Mouse (Mus musculus) urinary bladder, postnatal 10 days (tissue): ENCODE data around the gene Igtp.
"Not testable (repeated sequence)": the region's sequence is repeated elsewhere in the genome, so short reads cannot be mapped to it uniquely, and the experiment has no call there.

Experiments
- DNase-seq: peaks from one replicate; pipeline ENCODE4 v3.0.0; 2022; ENCODE audit warnings: low spot score

Igtp gene

DNA sequence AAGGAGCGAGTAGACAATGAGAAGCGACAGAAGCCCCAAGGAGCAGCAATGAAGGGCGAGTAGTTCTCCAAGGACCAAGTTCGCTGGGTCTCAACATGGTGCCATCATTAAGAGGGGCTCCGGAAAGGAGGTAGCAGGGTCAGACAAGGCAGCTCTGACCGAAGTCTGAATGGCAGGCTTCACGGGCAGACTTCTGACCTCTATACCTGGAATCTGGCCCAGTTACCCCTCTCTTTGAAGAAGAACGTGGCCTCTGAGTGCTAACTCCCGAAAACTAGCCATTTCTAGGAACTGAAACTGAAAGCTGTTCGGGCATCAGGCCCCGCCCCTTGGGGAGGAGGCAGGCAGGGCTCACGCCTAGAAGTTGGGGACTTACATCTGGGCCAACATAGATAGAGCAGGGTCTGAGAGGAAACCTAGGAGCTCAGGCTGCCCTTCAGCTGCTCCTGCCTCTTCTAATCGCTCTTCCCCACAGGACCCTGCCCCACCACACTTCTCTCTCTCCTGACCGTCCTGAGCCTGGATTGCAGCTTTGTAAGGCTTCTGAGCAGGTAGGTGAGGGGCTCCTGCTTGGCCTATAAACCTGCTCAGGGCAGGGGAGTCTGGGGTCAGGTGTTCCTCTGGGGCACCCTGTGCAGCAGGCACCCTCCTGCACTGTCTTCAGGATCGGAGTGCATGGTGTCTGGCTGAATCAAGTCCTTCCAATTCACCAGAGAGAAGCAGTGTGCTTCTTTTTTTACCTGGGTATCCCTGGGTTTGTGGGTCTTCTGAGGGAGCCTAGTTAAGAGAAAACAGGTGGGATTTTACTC lies at the start of gene Igtp, which contains the start of gene Irgm2:
Igtp (plus strand) TSS at position 328 of the 809 bp plus-strand sequence.
Irgm2 (plus strand) TSS at position 390 of the 809 bp plus-strand sequence.
- not testable (repeated sequence) for DNase-seq

DNA sequence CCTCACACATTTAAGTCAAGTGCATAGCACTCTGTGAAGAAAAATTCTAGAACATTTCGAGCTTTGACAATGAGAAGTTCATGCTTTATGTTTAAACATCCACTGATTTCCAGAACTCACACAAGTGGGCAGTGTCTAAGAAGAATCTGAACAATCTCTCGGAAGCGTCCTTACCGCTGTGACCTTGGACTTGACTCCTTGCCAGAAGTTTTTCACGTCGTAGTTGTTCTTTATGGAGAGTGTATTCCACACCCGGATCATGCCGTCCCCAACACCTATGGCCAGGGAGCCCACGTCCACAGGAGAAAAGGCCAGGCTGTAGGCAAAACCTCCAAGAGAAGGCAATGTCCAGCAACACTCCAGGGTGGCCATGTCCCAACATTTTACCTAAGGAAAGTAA lies 43.9 kb upstream of the Igtp start:
- no peak for DNase-seq

DNA sequence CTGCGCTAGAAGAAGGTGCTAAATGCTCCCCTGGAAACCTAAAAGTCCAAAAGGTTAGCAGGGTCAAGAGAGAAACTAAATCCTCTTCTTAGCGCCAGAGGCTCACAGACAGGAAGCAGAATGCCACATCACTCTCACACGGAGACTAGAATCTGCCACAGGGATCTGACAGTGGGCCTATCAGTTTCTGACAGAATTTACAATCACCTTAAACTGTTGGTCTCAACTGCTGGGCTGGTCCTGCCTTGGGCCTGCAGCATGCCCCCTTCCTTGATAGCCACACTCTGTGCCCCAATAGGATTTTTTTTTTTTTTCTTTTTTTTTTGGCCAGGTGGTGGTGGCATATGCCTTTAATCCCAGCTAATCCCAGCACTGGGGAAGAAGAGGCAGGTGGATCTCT lies 42.5 kb upstream of the Igtp start:
- no peak for DNase-seq

DNA sequence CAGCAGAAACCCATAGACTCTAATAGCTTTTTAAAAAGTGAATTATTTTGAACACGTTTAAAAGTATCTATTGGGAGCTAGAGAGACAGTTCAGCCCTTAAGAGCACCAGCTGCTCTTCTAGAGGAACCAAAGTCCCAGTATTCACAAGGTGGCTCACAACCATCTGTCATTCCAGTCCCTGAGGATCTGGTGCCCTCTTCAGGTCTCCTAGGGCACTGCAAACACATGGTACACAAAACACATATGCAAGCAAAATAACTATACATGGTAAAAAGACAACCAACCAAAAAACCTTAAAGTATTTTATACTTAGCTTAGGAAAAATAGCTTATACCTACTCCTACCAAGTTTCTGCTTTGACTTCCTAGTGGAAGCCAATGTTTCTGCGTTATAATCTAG lies 34.3 kb upstream of the Igtp start:
- DNase-seq, result no peak

DNA sequence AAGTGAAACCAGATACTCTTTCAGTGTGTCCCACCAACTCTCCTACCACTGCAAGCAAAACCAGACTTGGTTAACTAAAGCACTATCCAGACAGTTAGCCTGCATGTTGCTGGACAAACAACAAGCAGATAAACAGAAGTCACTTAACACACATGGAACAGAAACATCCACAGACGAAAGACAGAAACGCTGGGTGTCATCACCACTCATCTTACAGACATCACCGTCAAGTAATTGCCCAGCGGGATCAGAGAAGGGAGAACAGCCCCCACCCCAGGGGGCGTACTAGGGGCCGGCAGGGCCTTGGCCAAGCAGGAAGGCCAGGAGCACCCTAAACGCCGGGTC lies 31.6 kb upstream of the Igtp start:
- DNase-seq, result no peak

DNA sequence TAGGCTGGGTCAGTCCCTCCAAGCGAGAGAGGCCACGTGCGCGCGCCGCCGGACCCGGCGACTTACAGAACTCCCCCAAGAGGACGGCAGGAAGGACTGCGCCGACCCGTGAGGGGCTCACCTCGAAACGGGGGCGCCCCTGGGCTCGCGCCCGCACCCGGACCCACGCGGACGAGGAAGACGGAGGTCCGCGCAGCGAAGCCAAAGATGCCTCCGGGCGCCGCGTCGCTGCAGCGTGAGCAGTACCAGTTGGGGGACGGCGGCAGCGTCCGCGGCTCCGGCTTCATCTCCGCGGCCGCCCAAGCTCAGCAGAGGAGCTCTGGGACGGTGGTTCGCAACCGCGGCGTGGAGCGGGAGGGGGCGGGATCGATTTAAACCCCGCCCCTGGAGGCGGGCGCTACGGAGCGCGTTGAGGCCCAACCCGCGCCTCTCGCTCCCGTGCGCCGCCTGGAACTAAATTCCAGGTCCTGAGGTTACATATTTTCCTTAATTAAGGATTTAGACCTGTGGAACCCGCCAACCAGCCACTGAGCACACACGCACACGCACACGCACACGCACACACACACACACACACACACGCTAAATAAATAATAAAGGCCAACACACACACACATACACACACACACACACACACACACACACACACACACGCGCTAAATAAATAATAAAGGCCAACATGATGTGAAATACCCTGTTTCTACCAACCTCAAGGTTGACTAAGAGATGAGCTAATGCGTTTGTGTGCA lies 31.0 kb upstream of the Igtp start, which contains the start of gene Gemin5:
Gemin5 (minus strand) TSS at position 373 of the 749 bp plus-strand sequence.
- DNase-seq, result peak; percentile 41

DNA sequence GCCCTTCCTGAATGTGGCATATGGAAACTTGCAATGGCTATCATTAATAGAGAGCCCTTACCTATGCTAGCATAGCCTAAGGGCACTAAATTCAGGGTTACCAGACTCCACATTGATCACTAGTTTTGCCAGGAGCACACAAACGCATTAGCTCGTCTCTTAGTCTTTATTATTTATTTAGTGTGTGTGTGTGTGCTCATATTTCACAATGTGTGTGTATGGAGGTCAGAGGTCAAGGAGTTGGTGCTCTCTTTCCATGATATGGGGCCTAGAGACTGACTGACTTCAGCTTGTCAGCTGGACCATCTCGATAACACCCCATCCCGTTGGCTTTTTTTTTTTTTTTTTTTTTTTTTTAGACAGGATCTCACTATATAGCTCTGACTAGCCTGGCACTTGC lies 29.7 kb upstream of the Igtp start:
- no peak for DNase-seq

- peak; percentile 88 for DNase-seq
Measured at GRCm38 (mm10) chr11:58171459-58172091, 27.8 kb upstream of the Igtp start, which contains the start of gene Mrpl22. Mrpl22 (plus strand) TSS chr11:58171661.

DNA sequence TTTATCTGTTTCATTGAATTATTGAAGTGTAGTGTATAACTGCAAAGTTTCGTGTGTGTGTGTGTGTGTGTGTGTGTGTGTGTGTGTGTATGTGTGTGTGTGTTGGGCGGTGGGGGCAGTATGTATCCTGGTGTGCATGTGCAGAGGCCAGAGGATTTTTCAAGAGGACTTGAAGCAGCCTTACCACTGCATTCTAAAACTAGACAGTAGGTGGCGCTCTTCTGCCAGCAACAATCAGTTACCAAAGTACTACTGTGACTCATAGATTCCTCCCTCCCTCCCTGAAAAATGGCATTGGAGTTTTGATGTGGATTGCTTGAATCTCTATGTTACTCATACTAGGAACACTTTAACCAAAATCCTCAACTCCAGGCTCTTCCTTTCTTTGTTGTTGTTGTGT lies 19.8 kb upstream of the Igtp start:
- DNase-seq, result peak; percentile 20

GRCm38 (mm10) chr11:58179986-58180385 lies 19.4 kb upstream of the Igtp start:
- DNase-seq, result not testable (repeated sequence)

GRCm38 (mm10) chr11:58180756-58181155 lies 18.6 kb upstream of the Igtp start:
- no peak for DNase-seq

DNA sequence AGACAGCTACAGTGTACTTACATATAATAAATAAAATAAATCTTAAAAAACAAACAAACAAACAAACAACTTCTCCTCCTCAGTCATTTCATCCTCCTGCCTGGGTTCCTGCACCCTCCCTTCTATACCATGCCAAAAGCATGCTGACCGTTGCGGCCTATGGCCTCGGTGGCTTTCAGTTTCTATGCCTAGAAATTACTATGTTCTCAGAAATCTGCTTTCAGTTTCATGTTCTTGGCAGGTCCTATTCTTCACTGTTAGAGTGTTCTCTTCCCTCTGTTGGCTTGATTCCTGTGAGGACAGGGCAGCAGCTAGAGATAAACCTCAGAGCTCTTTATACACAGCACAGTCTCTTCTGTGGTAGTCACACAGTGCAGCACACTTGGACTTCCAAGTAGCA lies 15.8 kb upstream of the Igtp start:
- DNase-seq, result no peak

GRCm38 (mm10) chr11:58189675-58190074 lies 9.7 kb upstream of the Igtp start:
- no peak for DNase-seq

DNA sequence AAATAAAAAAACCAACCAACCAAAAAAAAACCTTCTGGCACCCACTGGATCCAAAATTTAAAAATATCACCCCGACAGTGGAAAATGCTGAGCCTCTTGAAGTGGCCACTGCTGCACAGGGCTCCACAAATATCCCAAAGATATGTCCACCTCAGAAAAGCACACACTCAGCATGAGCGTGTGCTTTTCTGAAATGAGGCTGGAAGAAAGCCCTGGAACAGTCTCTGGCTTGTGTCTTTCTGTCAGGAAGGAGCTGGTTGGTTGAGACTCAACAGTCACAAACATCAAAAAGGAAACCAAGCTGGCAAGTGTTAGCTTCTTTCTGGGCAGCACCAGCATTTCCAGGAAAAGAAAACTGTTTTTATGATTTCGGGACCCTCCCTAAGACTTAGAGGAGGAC lies 6.0 kb upstream of the Igtp start:
- DNase-seq, result no peak

- DNase-seq, result no peak
Measured at GRCm38 (mm10) chr11:58193860-58194520, 5.4 kb upstream of the Igtp start.

DNA sequence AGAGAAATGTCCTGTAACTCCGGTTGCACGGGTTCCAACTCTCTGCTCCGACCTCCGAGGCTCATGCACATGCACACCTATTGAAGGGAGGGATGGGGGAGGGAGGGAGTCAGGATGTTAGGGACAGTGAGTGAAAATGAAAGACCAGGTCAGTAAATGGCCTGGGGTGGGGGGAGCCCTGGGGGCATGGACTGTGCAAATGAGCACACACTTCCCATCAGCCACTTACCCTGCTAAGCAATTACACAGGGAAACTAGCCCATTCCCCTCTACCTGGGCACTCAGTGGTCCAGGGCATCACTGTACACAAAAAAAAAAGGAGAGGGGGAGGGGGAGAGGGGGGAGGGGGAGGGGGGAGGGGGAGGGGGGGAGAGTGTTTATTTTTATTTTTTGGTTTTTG lies 693 bp upstream of the Igtp start:
- DNase-seq, result no peak

DNA sequence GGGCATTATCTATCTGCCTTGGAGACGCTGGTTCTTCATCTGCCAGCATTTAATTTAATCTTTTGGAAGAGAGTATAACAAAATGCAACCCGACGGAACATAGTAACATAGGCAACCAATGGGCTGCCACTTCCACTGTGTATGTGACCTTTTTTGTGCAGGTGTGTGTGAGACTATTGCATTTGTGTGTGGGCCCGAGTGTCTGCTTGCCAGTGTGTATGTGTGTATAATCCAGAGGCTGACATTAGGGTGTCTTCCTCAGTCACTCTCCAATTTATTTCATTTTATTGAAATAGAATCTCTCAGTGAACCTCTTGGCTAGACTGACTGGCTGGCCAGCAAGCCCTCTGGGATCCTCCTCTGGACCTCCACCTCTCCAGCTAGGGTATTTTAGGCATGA lies 870 bp downstream of the Igtp start:
- DNase-seq, result no peak

- no peak for DNase-seq
Measured at GRCm38 (mm10) chr11:58201052-58201451, 1.7 kb downstream of the Igtp start.

GRCm38 (mm10) chr11:58210321-58210886 lies 11.0 kb downstream of the Igtp start:
- DNase-seq, result no peak

- no peak for DNase-seq
Measured at GRCm38 (mm10) chr11:58211062-58211681, 11.8 kb downstream of the Igtp start.

GRCm38 (mm10) chr11:58211682-58212067 lies 12.3 kb downstream of the Igtp start:
- DNase-seq, result no peak
